Mouse (Mus musculus) intestine, postnatal 0 days (tissue): Measurements from ENCODE around the gene Wwc2. TPM values are rescaled to one million over a fixed set of nuclear protein-coding genes. Genes with fewer than 3 reads are reported as not detected.

ENCODE experiments used
- ATAC-seq: fragments of 200-750 bp; cut with Nextera tagmentation; 2 replicates; pipeline ENCODE4 v1.8.0; 2017; ENCODE audit warnings: mild to moderate bottlenecking, moderate TSS enrichment, moderate library complexity
- H3K27ac ChIP-seq: fragments of 300-500 bp; sonication (generic); 2 replicates; pipeline ENCODE4 v1.5.1; 2014; ENCODE audit warnings: mild to moderate bottlenecking, low read depth, low read length, moderate library complexity
- H3K27me3 ChIP-seq: fragments of 300-500 bp; sonication (generic); replicated peaks from 2 replicates; pipeline ENCODE4 v1.6.1; 2014; ENCODE audit warnings: low read length, mixed read lengths; ENCODE audit not compliant: control insufficient read depth, insufficient read depth
- H3K36me3 ChIP-seq: fragments of 300-500 bp; sonication (generic); 2 replicates; pipeline ENCODE4 v1.6.1; 2014; ENCODE audit warnings: mild to moderate bottlenecking, moderate library complexity; ENCODE audit not compliant: control insufficient read depth, insufficient read depth
- H3K4me1 ChIP-seq: fragments of 300-500 bp; sonication (generic); replicated peaks from 2 replicates; pipeline ENCODE4 v1.6.1; 2014; ENCODE audit warnings: antibody characterized with exemption, low read length, mixed read lengths; ENCODE audit not compliant: control insufficient read depth, insufficient read depth
- H3K4me2 ChIP-seq: fragments of 300-500 bp; sonication (generic); replicated peaks from 2 replicates; pipeline ENCODE4 v1.6.1; 2014; ENCODE audit warnings: low read depth, mild to moderate bottlenecking, moderate library complexity
- H3K4me3 ChIP-seq: fragments of 300-500 bp; sonication (generic); 2 replicates; pipeline ENCODE4 v1.5.1; 2014; ENCODE audit warnings: low read depth, low read length
- H3K9ac ChIP-seq: fragments of 300-500 bp; sonication (generic); 2 replicates; pipeline ENCODE4 v1.6.1; 2014; ENCODE audit warnings: mild to moderate bottlenecking, low read depth, low read length
- H3K9me3 ChIP-seq: fragments of 300-500 bp; sonication (generic); 2 replicates; pipeline ENCODE4 v1.6.1; 2016; ENCODE audit warnings: mixed run types; ENCODE audit not compliant: control insufficient read depth
- CTCF ChIP-seq: sonication (generic); IDR thresholded peaks from 2 replicates; pipeline ENCODE4 v1.5.1; 2016; ENCODE audit warnings: low read depth, mild to moderate bottlenecking, control low read depth, antibody characterized with exemption, moderate library complexity
- WGBS: fragments of 180-500 bp; shearing (Covaris S2); extraction: QIAGEN DNeasy Blood & Tissue Kit; methylation state at CpG from one replicate; pipeline ENCODE4 v1.1.7; 2014; 5-methylcytosine and 5-hydroxymethylcytosine counted together
- polyA plus RNA-seq: library from polyadenylated mRNA; unstranded; fragments of >200 nt; fragmentation: Nextera tagmentation; extraction: Ambion mirVana; gene quantifications from 2 replicates; pipeline ENCODE4 v1.2.1, GENCODE M21; 2015

Wwc2 gene
- 6.7 and 7.4 TPM in 2 replicates for polyA plus RNA-seq

GRCm38 (mm10) chr8:47990911-47991820 is at the start of gene Wwc2:
TSS of gene Wwc2 (minus strand) at chr8:47990924.
- no peaks in the 10 kb centered on the region for H3K36me3 ChIP-seq
- no peaks in the 10 kb centered on the region for H3K27me3 ChIP-seq
- peak within 1 kb of the TSS; percentile 94 for H3K27ac ChIP-seq
- H3K4me2 ChIP-seq = peak within 1 kb of the TSS; percentile 92
- peak; percentile 73 for ATAC-seq
- no peaks in the 10 kb centered on the region for H3K9me3 ChIP-seq
- no peaks in the 10 kb centered on the region; the same call in 1 of the 2 replicates for H3K4me1 ChIP-seq
- whole genome bisulfite sequencing = 8% methylated on average over 31 of the region's 46 CpGs
- H3K4me3 ChIP-seq = peak within 1 kb of the TSS; percentile 88
- peak within 1 kb of the TSS; percentile 94 for H3K9ac ChIP-seq
- no peak for TF ChIP-seq CTCF

GRCm38 (mm10) chr8:48038261-48038934 is 47.7 kb upstream of the Wwc2 start:
- WGBS = 68% methylated on average over 7 of the region's 7 CpGs
- no peak overlapping the region for H3K9ac ChIP-seq
- no peak for TF ChIP-seq CTCF
- ATAC-seq = no peak
- no peak overlapping the region for H3K27ac ChIP-seq
- H3K4me2 ChIP-seq = no peak overlapping the region
- H3K9me3 ChIP-seq = no peaks in the 10 kb centered on the region
- no peaks in the 10 kb centered on the region for H3K27me3 ChIP-seq
- no peaks in the 10 kb centered on the region for H3K36me3 ChIP-seq
- H3K4me1 ChIP-seq = no peaks in the 10 kb centered on the region
- H3K4me3 ChIP-seq = no peak overlapping the region

- Histone ChIP-seq H3K9ac (no peak overlapping the region), H3K4me2 (no peak overlapping the region), H3K4me1 (no peaks in the 10 kb centered on the region), H3K9me3 (no peaks in the 10 kb centered on the region), H3K36me3 (no peaks in the 10 kb centered on the region), H3K27ac (no peak overlapping the region), H3K4me3 (no peak overlapping the region), H3K27me3 (no peaks in the 10 kb centered on the region)
- ATAC-seq = no peak
- 29% methylated on average over 2 of the region's 2 CpGs for WGBS
- no peak for TF ChIP-seq CTCF
Observed at GRCm38 (mm10) chr8:48032046-48032445, 41.3 kb upstream of the Wwc2 start.

DNA sequence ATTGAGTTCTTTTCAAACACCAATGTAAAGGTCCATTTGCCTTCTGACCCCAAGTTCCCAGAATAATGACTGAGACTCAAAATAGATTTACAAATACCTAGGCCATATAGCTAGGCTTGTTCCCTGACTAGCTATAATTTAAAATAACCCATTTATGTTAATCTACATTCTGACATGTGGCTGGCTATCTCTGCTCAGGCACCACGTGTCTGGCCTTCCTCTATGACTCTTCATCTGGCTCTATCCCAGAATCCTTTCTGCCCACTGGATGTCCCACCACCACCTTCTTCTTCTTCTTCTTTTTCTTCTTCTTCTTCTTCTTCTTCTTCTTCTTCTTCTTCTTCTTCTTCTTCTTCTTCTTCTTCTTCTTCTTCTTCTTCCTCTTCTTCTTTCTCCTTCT is 39.9 kb upstream of the Wwc2 start:
- Histone ChIP-seq H3K36me3 (no peaks in the 10 kb centered on the region), H3K27ac (no peak overlapping the region), H3K4me2 (no peak overlapping the region), H3K4me3 (no peak overlapping the region), H3K27me3 (no peaks in the 10 kb centered on the region), H3K9ac (no peak overlapping the region), H3K4me1 (no peaks in the 10 kb centered on the region), H3K9me3 (no peaks in the 10 kb centered on the region)
- 60% methylated on average over 1 of the region's 1 CpGs for WGBS
- no peak for TF ChIP-seq CTCF
- ATAC-seq = no peak

GRCm38 (mm10) chr8:48026796-48027195 is 36.1 kb upstream of the Wwc2 start:
- WGBS = 64% methylated on average over 11 of the region's 11 CpGs
- Histone ChIP-seq H3K9me3 (no peaks in the 10 kb centered on the region), H3K9ac (no peak overlapping the region), H3K36me3 (no peaks in the 10 kb centered on the region), H3K4me3 (no peak overlapping the region), H3K27me3 (no peaks in the 10 kb centered on the region), H3K4me1 (no peaks in the 10 kb centered on the region), H3K4me2 (no peak overlapping the region), H3K27ac (no peak overlapping the region)
- ATAC-seq = no peak
- no peak for TF ChIP-seq CTCF

- WGBS = 75% methylated on average over 8 of the region's 8 CpGs
- TF ChIP-seq CTCF = peak; percentile 35
- H3K27ac ChIP-seq = no peak overlapping the region
- H3K4me3 ChIP-seq = no peak overlapping the region
- no peaks in the 10 kb centered on the region for H3K9me3 ChIP-seq
- H3K4me1 ChIP-seq = no peaks in the 10 kb centered on the region
- H3K27me3 ChIP-seq = no peaks in the 10 kb centered on the region
- no peak overlapping the region for H3K4me2 ChIP-seq
- ATAC-seq = no peak
- no peaks in the 10 kb centered on the region for H3K36me3 ChIP-seq
- no peak overlapping the region for H3K9ac ChIP-seq
Observed at GRCm38 (mm10) chr8:48023206-48023605, 32.5 kb upstream of the Wwc2 start.
